Comparison of ENCODE assay signal across 8 mouse cellular contexts in the genomic region with DNA sequence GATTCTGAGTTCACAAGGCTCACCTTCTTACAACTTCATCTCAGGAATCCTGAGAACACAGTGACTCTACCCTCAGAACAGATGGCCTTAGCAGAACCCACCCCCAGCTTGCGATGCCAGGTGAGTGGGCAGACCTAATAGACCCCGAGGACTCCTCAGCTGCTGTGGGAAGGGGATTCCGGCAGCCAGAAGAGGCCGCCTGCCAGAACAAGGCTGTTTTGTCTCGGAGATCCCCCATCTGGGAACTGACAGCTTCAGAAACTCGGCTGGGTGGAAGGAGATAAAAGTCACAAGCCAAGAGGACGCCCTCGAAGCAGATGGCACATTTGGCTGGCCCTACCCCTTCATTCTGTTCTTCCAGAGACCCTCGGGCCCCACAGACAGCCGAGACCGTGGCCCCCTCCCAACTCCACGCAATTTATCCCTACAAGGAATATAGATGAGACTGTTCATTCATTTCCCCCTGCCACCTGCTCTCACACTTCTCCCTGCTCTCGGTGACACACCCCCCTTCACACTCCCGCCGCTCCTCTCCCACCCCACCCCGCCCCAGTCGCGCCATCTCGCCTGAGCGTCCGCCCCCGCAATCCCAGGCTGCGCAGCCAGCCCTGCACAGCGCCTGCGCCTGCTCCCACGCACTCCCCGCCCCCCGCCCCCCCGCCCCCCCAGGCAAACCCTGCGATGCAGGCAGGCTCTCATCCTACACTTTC. TPM values are rescaled to one million over a fixed set of nuclear protein-coding genes. Genes with fewer than 3 reads are reported as not detected.
DNase-seq lines count a peak whose midpoint lies in the region; ATAC-seq lines count a peak whose summit lies in the region.

A gene (minus strand): TSS at position 51 of the 710 bp plus-strand sequence.

- H3K4me1 ChIP-seq in liver, embryonic 15.5 days (replicated peaks) = peaks cover 20% of the 10 kb centered on the region

- 4% methylated on average over 30 of the region's 30 CpGs for WGBS in liver, embryonic 15.5 days (ENCODE audit: insufficient replicate concordance)

- H3K27ac ChIP-seq in liver, embryonic 15.5 days (replicated peaks) = peak within 1 kb of the TSS; percentile 1; the same call in 1 of the 2 replicates

- H3K9ac ChIP-seq in liver, embryonic 15.5 days = no peak within 1 kb of the TSS

- peak within 1 kb of the TSS; percentile 77 for H3K4me2 ChIP-seq in liver, embryonic 15.5 days

- peak within 1 kb of the TSS; percentile 44 for H3K4me3 ChIP-seq in liver, embryonic 15.5 days (replicated peaks)

- peak; percentile 46 for DNase-seq in thymus, postnatal 14 days
- no peak for DNase-seq in thymus, postnatal 0 days (ENCODE audit: low spot score)
- DNase-seq in cerebellum, adult 8-10 months = peak; percentile 69
- DNase-seq in frontal cortex, postnatal 10 days (ENCODE audit: low spot score in 2 of 2) = peak; percentile 75 to 77
- peak; percentile 71 to 87 for DNase-seq in layer of hippocampus, adult 18-20 months (ENCODE audit: low spot score in 2 of 2)
- peak; percentile 79 for DNase-seq in right cerebral cortex, adult 18-20 months
- DNase-seq in ovary, adult 18-20 months (ENCODE audit: low spot score) = no peak

- H3K27me3 ChIP-seq in liver, embryonic 15.5 days = peaks cover 71% of the 10 kb centered on the region

- no peaks in the 10 kb centered on the region for H3K9me3 ChIP-seq in liver, embryonic 15.5 days (replicated peaks)

- peak; percentile 70 for ATAC-seq in liver, embryonic 15.5 days (ENCODE audit: insufficient read depth)

- H3K36me3 ChIP-seq in liver, embryonic 15.5 days (replicated peaks) = no peaks in the 10 kb centered on the region

RNA-seq across cellular contexts. Expression of the gene that starts here (rescaled TPM):
- polyA plus RNA-seq in thymus, postnatal 0 days (2015; fragmentation: Nextera tagmentation; extraction: Ambion mirVana) = 0.12 and 0.42 TPM in 2 replicates
- under 1 TPM; 0.35 to 0.41 TPM for total RNA-seq in layer of hippocampus, adult 18-20 months (2021)
- 0.08 and 0.13 TPM in 2 replicates for polyA plus RNA-seq in liver, embryonic 15.5 days (2015; fragmentation: Nextera tagmentation; extraction: Ambion mirVana)

Comparison
In these comparisons a context has a peak if more than half of its experiments do, and no peak if none do; other contexts are left out.
1. DNase-seq: peak in thymus, postnatal 14 days (single experiment), cerebellum, adult 8-10 months (single experiment), frontal cortex, postnatal 10 days (2 of 2) and right cerebral cortex, adult 18-20 months (single experiment); none in thymus, postnatal 0 days (single experiment) and ovary, adult 18-20 months (single experiment).
2. Peak in DNase-seq in layer of hippocampus, adult 18-20 months; RNA of the gene not detected or under 1 TPM.
3. Peak in ATAC-seq, H3K4me3 ChIP-seq, H3K27ac ChIP-seq and H3K4me2 ChIP-seq in liver, embryonic 15.5 days; RNA of the gene not detected or under 1 TPM.